ENCODE assay signal across 8 mouse cellular contexts in genomic region chr17:66101380-66102330, GRCm38 (mm10). TPM values are rescaled to one million over a fixed set of nuclear protein-coding genes. Genes with fewer than 3 reads are reported as not detected.
DNase-seq lines count a peak whose midpoint lies in the region; ATAC-seq and TF ChIP-seq lines count a peak whose summit lies in the region.

TSS of gene Ndufv2 (minus strand) at chr17:66101559.

- CTCF ChIA-PET in Patski (lab: Charles Lee): interaction anchor here (1.0 to 2.3 kb wide), 9 partner anchors 10 to 240 kb away, joined by 3 to 6 read pairs (median 3); no protein-coding TSS in a partner anchor

- peak within 1 kb of the TSS; percentile 92 for H3K9ac ChIP-seq in hindbrain, embryonic 13.5 days

- DNase-seq in Patski (ENCODE audit: low read depth, low spot score): peak; percentile 76
- DNase-seq in cerebellum, postnatal 10 days: peak; percentile 96 to 97
- peak; percentile 77 to 79 for DNase-seq in frontal cortex, postnatal 14 days (ENCODE audit: low spot score in 2 of 2)
- peak; percentile 82 to 83 for DNase-seq in layer of hippocampus, postnatal 25 days (ENCODE audit: extremely low spot score in 1 of 2, low spot score in 1 of 2)
- peak; percentile 93 for DNase-seq in lung, postnatal 25 days (ENCODE audit: low spot score)
- peak; percentile 97 for DNase-seq in retina, postnatal 7 days (ENCODE audit: low read depth, low spot score)
- DNase-seq in urinary bladder, adult 2 months (ENCODE audit: low spot score): peak; percentile 79

- WGBS in hindbrain, embryonic 13.5 days: 2% methylated on average over 67 of the region's 67 CpGs

- peaks cover 17% of the 10 kb centered on the region for H3K4me1 ChIP-seq in hindbrain, embryonic 13.5 days (replicated peaks)

- H3K4me2 ChIP-seq in hindbrain, embryonic 13.5 days: peak within 1 kb of the TSS; percentile 85

- peak; percentile 90 for TF ChIP-seq CTCF in Patski (IDR thresholded peaks at IDR 0.05)

- no peaks in the 10 kb centered on the region for H3K36me3 ChIP-seq in hindbrain, embryonic 13.5 days

- peak; percentile 98 for ATAC-seq in Patski
- ATAC-seq in hindbrain, embryonic 13.5 days (ENCODE audit: low FRiP score): peak; percentile 99

- H3K27me3 ChIP-seq in Patski: no peaks in the 10 kb centered on the region
- no peaks in the 10 kb centered on the region for H3K27me3 ChIP-seq in hindbrain, embryonic 13.5 days

- in situ Hi-C loops in Patski (cut with MboI; ENCODE audit: low pct_unique_long_range_greater_than_20kb): loop anchor here (25.0 kb wide), 1 partner anchor 489 kb away; the partner anchor contains the start of gene Vapa

- no peaks in the 10 kb centered on the region for H3K9me3 ChIP-seq in hindbrain, embryonic 13.5 days

- POLR2A ChIA-PET in Patski (lab: Charles Lee): interaction anchor here (1.1 kb wide), 1 partner anchor 9 kb away, joined by 3 read pairs; no protein-coding TSS in a partner anchor

- H3K27ac ChIP-seq in hindbrain, embryonic 13.5 days: peak within 1 kb of the TSS; percentile 97

- H3K4me3 ChIP-seq in hindbrain, embryonic 13.5 days: peak within 1 kb of the TSS; percentile 69

RNA-seq across cellular contexts. Expression of gene Ndufv2, which starts in this region (rescaled TPM):
- 294 TPM for polyA plus RNA-seq in Patski (2021)
- 354 and 357 TPM in 2 replicates for polyA plus RNA-seq in hindbrain, embryonic 13.5 days (2015; fragmentation: Nextera tagmentation; extraction: Ambion mirVana)
- total RNA-seq in layer of hippocampus, postnatal 25 days (2021): 100 to 1,000 TPM; 248 to 262 TPM
- 137 and 145 TPM in 2 replicates for polyA plus RNA-seq in urinary bladder, adult 2 months (2012; rRNA removed)

Comparison
In these comparisons a context has a peak if more than half of its experiments do, and no peak if none do; other contexts are left out.
1. Peak in every context shown above with its lines: DNase-seq, ATAC-seq, H3K4me3 ChIP-seq and H3K27ac ChIP-seq.